Mouse (Mus musculus): Measurements from ENCODE around the gene Fam221a.

Gene Fam221a

DNA sequence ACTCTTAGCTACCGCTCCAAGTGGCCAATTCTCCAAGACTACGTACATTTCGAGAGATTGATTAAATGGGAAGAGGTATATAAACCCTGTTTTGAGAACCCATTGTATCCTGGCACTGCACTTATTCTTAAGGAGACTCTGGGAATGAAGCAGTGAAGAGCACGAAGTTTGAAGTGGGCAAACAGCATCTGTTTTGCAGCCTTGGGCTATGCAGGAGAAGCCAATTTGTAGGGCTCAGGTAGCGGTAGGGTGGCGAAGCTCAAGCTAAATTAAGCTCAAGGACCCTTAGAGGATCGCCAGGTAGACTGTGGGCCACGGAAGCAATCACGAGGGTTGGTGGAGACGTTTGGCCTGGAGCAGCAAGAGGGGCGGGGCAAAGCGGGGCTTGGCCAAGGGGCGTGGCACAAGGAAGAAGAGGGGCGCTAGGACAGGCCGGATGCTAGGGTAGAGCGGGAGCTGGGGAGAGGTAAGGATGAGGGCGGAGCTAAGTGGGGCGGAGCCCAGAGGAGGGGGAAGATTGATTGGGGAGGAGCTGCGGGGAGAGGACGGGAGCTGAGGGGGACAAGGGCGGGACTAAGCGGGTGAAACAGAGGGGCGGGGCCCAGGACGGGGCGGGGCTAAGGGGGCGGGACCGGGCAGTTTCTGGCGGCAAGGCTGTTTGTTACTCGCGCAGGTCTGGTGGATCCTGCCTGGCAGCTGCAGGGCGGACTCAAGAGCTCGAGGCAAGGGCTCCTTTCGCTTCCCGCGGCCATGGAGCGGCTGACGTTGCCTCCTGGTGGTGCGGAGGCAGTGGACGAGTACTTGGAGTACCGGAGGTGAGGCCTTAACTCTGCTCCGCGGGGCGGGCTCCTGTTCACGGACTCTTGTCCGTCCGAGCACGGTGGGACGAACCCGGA, at the start of gene Fam221a:
Gene Fam221a, plus strand, starts transcription at position 581 of the 896 bp plus-strand sequence.
- DNase-seq = peak; percentile 83

DNA sequence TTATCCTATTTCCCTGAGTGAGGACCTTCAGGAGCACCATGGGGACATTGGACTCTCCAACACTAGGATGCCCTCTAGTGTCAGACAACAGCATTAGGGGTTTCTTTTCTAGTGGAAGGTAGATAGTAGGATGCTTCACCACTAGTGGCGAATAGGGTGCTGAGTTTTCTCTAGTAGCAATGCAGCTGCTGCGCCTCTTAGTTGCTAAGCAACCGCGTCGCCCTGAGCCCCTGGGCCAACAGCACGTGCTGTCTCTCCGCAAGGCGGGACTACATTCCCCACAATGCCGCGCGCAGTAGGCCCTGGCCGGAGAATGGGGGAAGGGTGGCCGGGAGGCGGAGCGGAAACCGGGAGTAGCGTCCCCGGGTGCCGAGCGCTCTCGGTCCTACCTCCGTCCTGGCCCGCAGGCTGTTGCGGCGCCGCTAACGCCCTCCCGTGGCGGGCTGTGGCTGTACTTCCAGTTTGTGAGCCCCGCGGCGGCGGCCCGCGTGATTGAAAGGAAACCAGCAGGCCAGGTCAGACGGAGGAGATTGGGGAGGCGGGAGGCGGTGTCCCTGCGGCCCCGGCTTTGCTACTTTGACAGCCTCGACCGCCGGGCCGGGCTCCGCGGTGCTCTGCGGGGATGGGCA, 48.5 kb upstream of the Fam221a start, which contains the start of gene Ccdc126:
Gene Ccdc126, plus strand, starts transcription at position 309 of the 629 bp plus-strand sequence.
- peak; percentile 97 for DNase-seq

DNA sequence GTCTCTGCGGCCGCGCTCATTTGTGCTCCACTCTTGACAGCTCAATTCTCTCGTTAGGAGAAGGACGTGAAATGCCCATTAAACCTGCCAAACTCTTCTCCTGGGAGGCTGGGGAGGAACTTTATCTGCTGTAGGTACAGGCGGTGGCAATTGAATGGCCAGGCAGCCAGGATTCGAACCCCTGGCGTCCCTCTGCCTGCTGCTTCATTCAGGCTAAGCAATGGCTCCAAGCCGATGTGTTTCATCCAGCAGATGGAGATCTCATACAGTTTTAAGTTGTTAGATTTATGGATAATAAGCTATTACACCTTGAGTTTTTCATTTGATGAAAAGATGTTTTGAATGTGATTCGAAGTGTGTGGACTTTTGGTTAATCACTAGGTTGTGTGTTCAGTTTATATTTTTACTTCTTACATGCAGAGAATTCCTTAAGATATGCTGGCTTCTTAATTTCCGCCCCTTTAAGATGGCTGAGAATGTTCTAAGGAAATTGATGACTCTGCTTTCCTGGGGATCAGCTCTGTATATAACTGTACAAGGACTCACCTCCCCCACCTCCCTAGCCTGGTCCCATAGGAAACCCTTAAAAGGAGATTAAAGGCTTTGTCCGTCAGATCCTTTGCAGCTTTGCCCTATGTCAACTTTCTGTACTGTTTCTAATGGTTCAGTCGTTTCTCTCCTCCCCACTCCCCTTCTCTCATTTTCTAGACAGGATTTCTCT, 47.8 kb upstream of the Fam221a start:
- DNase-seq = peak; percentile 38

DNA sequence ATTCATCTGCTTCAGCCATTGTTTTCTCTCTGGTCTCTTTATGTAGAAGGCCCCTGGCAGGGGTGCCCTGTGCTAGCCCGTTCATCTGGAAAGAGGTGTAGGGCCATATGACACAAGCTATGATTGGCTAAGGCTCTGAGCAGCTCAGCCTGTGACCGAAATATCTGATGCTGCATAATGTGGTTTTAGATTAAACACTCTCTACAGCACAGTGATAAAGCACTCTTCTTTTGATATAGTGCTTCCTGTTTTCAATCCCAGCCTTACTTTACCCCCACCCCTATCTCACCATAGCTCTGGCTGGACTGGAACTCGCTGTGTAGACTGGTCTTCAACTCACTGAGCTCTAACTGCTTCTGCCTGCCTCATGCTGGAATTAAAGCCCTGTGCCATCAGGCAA, 46.2 kb upstream of the Fam221a start:
- no peak for DNase-seq

DNA sequence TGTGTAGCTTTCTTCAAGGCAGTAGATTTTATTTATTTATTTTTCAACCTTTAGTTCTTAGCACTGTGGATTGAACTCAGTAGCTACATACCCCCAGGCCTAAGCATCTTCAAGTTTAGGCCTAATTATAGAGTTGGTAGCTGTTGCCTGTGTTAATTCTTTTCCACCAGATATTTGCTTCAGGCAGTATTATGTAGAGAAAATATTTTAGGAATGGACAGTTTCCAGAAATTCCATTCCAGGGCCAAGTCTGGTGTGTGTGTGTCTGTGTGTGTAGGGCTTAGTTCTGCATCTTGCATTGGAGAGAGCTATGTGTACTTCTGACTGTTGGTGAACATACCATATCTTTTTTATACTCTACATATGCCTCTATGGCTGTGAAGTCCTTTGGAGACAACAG, 45.5 kb upstream of the Fam221a start:
- DNase-seq = no peak

DNA sequence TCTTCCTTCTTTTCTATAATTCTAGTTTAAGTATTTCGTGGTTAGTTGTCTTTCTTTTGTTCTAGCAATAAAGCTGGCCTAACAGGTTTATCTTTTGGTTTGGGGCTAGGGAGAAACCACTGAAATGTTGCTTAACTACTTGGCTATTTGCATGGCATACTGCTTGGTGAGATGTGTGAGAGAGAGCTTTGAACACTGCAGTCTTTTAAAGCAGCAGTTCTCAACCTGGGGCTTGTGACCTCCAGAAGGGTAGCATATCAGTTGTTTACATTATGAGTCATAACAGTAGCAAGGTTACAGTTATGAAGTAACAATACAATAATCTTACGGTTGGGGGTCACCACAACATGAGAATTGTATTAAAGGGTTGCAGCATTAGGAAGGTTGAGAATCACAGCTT, 44.6 kb upstream of the Fam221a start:
- DNase-seq = no peak

DNA sequence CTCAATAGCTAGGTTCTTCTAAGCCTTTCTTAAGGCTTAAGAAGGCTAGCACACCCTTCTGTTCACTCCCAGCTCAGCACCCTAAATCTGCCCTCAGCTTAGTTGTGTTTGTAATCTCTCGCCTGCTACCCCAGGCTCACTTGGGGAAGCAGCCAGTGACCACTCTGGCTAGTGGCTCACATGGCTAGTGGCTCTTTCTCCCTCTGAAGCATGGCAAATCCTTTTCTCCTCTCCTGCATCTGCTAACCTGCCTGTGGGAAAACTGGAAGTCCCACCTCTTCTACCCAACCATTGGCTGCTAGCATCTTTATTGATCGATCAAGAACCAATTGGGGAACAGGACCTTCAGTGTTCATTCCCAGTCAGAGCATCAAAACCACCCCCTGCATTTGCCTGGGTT, 43.0 kb upstream of the Fam221a start:
- no peak for DNase-seq

DNA sequence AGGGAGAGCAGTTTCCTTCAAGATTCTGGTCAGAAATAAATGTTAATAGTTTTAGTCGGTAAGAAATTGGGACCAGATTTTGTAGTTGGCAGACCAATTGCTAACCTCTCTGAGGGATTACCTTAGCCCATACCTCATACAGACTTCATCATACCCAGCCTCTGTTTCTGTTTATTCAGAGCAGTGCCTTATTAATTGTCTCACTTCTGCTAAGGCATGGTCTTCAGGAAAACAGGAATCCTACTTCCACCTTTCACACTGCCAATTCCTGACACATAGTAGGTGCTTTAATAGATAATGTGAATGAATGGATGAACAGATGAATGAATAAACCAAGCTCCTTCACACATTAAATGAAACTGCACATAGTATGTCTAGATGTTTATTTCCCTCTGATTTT, 42.2 kb upstream of the Fam221a start:
- DNase-seq = no peak

DNA sequence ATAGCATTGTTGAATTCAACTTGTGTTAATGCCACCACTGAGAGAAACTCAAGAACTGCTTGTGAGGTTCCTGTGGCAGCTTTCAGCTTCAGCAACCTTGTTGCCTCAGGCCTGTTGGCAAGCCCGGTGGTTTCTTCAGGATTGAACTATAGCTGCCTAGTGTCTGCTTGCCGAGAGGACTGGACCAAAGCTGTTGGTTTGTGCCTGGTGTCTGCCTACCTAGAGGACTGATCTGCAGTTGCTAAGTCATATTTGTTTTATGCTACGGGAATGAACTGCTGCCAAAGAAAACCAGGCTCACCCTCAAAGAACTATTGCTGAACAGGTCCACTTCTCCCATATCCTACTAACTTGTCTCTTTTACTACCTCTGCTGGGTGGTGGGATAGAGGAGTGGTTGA, 40.7 kb upstream of the Fam221a start:
- no peak for DNase-seq

DNA sequence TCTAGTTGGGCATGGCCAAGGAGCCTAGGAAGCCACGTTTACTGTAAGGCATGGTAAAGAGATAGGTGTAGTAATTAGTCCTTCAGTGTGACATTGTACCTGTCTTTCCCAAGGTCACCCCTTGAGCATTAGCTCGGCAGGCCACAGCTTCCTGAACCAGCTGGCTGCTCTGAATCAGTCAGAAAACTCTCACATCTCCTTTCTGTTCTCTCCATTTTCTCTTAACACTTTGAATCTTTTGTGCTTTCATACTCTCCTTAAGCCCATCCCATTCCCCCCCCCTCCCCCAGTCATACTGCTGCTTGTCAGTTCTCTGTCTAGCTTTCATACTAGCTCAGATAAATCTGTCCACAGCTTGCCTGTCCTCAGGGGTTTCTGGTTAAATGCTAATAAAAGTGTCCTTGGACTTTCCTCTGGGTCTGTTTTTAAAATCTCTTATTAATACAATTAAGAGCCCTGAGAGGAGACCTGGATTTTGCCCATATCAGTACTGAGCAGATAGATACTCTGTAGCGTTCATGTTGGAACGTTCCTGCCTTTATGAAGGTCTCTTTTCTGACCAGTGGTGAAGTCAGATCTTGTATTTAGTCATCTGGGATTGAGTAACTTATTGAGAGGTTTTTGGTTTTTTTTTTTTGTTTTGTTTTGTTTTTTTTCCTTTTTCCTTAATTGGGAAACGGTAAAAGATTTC, 36.0 kb upstream of the Fam221a start:
- DNase-seq = no peak

DNA sequence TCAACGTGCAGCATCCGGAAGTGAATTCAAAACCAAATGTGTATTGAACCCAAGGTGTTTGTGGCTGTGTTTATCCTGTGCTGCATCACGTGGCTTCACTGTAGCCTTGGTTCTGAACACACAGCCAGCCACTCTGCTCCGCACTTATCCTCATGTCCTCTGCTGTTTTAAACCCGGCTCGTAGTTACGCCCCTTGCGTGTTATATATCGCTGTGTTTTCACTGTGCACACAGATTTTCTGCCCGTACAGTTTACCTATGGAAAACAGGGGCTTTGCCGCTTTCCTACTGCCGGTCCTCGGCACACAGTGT, 35.5 kb upstream of the Fam221a start:
- no peak for DNase-seq

DNA sequence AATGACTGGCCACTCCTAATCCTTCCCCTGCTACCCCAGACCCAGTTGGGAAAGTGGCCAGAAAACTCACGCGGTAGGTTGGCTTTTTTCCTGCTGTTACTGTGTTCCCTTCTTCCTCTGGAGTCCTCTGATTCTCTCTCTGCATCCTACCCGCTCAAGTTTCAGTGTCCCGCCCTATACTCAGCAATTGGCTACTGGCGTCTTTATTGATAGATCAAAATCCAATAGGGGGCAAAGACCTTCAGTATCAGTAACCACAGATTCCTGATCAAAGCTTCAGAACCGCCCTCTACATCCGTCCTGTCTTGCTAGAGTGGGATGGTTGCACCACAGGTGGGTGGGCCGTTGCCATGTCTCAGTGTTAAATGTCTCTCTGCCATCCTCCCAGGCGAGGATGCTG, 29.0 kb upstream of the Fam221a start:
- DNase-seq = no peak

DNA sequence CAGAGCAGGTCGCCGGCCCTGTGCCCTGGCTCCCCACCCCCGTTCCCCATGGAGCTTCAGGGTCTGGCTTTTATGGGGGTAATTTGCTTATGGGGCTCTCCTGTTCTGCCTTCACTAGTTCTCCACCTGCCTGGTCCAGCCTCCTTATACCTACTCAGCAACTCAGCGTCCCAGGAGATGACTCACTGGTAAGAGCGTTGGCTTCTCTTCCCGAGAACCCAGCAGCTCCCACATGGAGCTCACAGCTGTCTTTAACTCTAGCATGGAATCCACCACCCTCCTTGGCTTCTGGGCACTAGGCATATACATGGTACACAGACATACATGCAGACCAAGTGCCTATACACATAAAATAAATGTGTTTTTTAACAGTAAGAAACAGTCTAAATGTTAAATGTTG, 28.4 kb upstream of the Fam221a start:
- DNase-seq = no peak

DNA sequence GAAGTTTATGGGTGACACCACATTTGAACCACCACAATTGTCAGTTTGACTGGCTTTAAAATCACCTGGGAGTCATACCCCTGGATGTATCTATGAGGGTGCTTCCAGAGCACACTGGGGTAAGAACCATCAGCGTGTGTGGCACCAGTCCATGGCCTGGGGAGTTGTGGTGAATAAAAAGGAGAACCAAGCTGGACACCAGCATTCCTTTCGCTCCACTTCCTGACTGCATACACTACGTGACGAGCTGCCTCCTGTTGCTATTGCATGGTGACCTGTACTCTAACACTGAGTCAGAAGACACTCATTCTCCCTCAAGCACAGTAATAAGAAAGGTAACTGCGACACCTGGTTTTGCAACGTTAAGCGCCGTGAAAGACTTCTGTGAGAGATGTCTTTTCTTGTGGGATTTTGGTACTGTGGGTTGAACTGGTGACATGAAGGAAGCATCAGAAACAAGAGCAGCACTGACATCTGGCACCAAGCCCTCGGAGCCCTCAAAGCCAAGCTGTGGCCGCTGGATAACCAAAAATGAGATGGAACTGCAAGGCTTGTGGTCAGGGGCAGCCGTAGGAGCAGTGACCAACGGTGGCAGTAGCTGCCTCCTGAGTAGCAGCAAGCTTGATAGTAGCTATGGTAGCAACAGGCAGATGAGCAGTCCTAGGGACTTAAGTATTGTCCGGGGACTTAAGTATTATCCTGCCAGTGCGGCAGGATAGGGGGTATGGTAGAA, 23.6 kb upstream of the Fam221a start:
- DNase-seq = no peak

DNA sequence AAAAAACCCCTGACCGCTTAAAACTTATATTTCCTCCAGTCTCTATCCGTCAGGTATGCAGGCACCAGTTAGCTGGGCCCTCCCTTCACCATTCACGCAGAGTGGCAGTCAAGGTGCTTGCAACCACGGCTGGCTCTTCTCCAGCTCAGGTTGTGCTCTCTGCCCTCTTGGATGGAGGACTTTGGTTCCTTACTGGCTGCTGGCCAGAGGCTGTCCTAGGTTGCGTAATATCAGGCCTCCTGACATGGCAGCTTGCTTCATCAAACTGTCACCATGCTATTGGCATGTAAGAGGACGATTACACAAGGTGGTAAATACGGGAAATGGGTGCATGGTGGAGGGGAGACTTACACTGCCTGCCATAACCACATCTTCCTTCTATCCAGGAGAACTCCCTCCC, 17.7 kb upstream of the Fam221a start:
- DNase-seq = no peak

DNA sequence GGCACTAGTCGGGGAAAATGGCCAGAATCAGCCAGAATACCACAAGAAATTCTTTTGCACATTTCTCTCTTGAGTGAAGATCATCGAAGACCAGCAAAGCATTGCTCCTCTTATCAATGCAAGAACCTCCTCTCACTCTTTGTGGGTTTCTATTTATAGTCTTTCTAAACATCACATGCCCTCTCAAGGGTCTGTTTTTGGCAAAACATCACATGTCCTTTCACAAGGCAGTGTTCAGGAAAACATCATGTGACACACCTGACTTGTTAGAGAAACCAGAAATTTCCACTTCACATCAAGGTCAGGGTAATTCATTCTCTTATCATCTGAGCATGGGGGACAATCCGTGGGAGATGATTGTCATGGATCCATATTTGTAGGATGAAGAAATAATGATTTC, 12.9 kb upstream of the Fam221a start:
- no peak for DNase-seq

DNA sequence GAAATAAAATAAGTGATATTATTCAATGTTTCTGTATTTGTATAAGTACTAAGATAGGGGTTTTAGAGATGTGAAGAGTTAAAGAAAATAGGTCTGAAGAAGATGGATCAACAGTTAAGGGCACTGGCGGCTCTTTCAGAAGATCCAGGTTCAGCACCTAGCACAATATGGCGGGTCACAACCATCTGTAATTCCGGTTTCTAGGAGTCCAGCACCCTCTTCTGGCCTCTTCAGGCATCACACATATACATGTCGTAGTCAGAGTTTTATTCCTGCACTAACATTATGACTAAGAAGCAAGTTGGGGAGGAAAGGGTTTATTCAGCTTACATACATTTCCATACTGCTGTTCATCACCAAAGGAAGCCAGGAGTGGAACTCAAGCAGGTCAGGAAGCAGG, 12.4 kb upstream of the Fam221a start:
- no peak for DNase-seq

DNA sequence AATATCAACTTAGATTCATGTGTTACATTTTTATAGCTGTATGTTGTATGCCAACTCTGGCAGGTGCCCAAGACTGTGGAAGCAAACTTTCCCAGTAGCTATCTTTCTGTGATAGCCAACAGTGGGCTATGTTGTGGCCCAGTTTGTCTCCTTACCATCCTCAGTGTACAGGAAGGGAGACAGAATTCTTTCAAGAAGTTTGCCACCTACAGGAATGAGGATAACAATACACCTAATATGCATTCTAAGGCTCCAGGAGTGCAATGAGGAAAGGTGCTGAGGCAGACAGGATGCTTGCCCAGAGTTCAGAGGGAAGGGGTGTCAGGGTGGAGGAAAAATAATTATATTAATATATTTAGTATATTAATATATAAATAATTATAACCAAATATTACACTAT, 7.1 kb upstream of the Fam221a start:
- DNase-seq = no peak

DNA sequence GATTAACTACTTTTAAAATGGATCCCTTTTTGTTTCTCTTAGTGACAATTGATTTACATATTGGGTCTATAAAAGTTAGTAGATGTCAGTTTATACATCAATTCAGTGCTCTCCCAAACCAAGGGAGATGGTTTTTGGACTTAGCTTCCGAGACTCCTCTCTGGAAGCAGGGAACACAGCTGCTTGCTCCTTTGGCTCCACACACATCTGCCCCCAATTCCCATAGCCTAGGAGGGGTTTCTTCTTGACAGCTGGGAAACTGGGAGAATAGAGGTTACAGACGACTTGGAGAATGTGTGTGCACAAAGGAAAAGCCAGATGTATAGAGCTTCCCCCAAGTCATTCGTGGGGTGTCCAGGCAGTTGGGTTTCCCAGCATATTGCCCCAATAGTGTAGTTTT, 673 bp downstream of the Fam221a start:
- no peak for DNase-seq

DNA sequence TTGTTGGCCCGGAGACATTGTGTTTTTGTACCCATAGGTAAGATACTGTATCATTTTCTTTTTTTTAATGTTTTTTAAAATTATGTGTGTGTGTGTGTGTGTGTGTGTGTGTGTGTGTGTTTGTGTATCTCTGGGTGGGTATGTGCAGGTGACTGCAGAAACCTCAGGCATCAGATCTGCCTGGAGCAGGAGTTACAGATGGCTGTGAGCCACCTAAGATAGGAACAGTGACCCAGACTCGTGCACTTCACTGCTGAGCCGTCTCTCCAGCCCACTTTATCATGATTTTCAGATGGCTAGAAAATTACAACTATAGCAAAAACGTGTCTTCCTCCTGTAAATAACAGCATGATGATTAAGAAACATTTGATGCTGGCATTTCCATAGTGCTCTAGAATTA, 5.2 kb downstream of the Fam221a start:
- no peak for DNase-seq

DNA sequence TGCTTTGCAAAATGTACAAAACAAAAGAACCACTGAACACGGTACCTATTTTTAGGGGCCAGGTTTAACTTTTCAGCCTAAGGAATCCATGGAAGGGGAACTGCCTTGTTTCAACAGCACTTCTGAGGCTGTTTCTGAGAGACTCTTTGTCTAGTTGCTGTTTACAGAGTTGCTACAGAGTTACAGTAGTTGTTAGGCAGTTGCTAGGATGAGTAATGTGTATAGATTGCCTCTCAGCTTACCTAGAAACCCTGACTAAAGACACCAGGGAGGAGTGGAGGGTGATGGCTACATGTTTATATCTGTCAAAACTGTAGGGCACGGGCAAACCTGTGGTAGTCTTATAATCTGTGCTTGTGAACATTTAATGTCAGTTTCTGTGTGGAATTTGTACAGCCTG, 6.4 kb downstream of the Fam221a start:
- no peak for DNase-seq

DNA sequence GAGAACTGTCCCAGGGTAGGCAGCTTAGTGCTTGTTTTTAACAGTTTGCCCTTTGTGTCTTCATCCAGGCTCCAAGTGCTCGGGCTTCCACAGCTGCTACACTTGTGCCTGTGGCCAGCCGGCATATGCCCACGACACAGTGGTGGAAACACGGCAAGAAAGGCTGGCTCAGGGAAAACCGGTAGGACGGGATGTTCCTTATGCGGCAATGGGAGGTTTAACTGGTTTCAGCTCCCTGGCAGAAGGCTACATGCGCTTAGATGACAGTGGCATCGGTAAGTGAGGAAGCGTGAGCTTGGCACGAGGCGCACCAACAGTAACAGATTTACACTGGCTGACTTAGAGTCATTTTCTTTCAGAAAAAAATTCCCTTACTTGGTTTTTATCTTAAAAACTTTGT, 10.8 kb downstream of the Fam221a start:
- DNase-seq = no peak

DNA sequence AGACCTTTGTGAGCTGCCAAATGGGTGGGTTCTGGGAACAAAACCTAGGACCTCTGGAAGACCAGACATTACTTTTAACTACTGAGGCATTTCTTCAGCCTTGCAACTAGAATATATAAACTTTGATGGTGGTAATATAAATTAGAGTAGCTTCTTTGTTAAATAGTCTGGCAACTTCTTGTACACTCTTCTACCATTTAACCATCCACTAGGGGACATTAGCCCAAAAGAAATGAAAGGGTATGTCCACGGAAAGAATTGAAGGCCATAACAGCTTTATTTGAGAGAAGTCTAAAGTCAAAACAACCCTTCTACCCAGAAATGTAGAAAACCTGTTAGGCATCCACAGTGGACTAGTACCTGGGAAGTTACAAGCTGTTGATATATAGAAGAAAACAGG, 26.7 kb downstream of the Fam221a start:
- peak; percentile 5 for DNase-seq
